Mouse (Mus musculus) liver (tissue): ENCODE measurements at regions not wholly inside any gene's neighbourhood (a gene's known extent, or its start where the extent isn't known, plus 50 kb on each side); places are given as distances from the start of the nearest gene placed in this dataset.
"Not testable (repeated sequence)": the region's sequence is repeated elsewhere in the genome, so short reads cannot be mapped to it uniquely, and the experiment has no call there.

ENCODE experiments used
- DNase-seq: peaks from one replicate; pipeline ENCODE4 v3.0.0-alpha.2; 2020; ENCODE audit warnings: mixed read lengths

DNA sequence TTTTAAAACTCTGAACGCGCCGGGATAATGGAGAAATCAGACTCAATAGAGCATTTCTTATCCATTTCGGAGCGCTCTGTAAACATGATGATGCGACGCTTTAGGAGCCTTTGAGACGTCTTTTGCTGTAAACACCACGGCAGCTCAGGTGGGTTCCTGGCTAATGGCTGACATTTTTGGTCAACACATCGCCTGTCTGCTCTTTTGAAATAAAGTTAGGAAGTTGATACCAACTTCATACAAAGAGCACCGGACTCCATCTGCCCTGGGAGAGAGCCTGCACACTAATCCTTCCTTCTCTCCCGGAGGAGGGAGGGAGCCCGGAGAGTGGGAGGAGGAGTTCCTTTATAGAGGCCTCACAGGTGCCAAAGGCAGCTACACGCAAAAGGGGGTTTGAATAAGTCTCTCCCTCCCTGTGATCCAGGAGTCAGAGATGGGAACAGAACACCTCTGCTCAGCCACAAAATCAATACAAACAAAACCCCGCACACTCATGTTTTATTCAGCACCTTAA lies 63.8 kb upstream of the Srsf6 start:
- no peak for DNase-seq

DNA sequence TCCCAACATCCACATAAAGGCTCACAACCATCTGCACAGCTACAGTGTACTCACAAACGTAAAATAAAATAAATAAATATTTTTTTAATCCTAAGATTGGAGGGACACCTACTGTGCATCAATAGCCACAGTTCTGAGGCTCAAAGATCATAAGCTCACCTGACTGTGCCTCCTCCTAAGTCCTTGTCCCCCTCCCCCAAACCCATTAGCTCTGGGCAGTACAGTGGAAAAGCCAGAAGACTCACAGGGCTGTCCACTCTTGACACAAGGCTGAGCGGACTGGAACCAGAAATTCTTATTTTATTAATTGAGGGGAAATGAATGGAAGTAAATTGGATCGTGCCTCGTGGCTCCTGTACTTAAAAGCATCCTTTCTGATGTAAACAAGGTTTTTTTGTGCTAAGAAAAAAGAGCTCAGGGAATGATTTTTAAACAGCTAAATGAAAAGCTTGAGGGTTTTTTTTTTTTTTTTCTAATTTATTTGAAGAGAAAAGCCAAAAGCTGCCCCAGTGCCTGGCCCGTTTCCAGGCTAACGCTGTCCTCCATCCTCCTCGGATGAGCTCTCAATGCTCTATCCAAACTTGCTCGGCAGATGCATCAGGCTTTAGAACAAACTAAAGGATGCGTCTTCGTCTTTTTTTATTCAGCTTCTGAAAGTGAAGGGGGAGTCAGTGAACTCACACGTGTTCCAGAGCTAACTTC lies 64.6 kb upstream of the Srsf6 start:
- DNase-seq, result no peak

DNA sequence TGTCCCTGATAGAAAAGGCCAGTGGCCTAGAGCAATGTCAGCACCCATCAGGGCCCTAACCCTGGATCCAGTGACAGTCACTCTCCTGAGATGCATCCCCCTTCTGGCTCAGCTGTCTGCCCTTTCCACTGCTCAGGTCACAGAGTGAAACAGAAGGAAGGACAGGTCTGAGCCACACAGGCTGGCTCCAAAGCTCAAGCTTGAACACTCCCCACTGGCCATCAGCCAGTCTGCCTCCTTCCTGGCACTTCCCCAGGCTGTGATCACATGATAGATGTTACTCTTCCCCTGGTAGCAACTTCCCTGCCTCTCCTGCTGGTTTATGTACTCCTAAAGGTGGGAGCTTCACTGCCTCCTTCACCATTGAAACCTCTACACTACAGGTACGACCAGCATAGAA lies 66.8 kb upstream of the Srsf6 start:
- no peak for DNase-seq

DNA sequence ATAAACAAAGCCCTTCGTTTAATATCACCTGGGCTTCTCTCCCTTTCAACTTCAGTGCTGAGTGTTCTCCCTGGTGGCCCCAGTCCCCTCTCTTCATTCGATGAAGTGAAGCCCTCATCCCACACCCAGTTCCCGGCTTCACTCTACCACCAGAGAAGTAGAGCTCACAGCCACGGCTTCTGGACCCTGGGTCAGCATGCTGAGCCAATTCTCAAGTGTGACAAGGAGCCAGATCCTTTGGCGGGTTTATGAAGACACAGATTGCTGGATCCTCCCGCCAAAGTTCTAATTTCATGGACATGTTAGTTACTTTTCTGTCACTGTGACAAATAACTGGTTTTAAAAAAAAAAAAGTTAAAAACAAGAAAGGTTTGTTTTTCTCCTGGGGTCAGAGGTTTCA lies 76.7 kb upstream of the Srsf6 start:
- DNase-seq, result no peak

DNA sequence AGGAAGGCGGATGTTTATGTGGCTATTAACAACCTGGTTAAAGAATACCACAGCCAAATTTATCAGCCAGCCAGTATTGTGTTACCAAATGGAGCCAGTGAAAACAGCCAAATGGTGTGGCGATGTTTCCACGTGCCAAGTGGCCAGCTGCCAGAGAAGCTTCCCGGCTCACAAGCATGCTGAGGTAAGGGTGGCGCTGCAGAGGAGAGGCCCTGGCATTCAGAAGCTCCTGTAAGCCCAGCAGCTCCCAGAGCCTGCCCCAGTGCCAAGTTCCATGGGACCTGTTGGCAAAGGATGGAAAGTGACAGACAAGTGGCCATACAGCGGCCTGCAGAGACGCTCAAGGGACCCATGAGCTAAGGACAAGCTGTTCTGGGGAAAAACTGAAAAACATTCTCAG lies 77.8 kb upstream of the Srsf6 start:
- no peak for DNase-seq

DNA sequence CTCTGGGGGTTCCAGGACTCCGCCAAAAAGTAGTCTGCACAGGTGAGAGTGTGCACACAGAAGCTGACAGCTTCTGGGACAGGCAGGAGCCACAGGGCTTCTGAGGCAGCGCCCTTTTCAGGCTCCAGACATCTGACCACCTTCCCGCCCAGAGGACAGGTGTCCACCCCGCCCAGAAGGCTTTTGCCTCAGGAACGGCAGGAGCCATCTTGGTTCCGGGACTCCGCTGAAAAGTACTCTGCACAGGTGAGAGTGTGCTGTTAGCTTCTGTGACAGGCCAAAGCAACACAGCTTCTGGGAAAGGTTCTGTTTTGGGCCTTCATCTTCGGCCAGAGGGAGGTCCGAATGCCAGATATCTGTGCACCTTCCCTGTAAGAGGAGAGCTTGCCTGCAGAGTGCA lies 89.6 kb upstream of the Srsf6 start:
- not testable (repeated sequence) for DNase-seq

DNA sequence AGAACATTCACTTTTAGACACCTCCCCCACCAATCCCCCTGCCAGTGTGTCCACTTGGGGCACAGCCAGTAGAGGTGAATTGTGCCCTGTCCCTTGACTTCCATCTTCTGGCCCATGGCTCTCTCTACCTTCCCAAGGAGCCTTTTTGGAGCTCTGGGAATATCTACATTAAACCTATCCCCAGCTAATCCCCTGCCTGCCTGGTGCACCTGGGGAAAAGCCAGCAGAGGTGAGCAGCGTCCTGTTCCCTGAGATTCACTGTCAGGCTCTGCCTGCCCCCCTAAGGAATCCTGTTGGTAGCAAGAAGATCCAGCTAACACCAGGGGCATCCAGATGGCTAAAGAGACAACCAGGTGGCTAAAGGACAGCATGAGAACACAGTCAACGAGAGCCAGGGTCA lies 93.6 kb upstream of the Srsf6 start:
- DNase-seq, result no peak

DNA sequence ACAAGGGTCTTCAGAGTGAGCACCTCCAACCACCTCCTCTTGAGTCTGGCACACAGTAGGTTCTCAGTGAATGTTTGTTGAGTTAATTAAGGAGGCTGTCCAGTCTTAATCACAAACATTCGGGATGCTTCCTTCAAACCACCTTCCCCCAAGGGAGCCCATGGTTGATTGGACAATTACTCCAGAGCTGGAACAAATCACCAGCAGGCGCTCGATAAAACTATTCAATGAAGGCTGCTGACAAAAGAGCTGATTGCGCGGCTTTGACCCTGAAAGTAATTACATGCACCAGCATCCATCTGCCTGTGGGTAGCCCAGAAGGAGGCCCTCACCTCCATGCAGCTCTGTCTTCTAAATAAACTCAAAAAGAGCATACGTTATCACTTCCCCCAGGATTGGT lies 97.6 kb upstream of the Srsf6 start:
- DNase-seq, result no peak

DNA sequence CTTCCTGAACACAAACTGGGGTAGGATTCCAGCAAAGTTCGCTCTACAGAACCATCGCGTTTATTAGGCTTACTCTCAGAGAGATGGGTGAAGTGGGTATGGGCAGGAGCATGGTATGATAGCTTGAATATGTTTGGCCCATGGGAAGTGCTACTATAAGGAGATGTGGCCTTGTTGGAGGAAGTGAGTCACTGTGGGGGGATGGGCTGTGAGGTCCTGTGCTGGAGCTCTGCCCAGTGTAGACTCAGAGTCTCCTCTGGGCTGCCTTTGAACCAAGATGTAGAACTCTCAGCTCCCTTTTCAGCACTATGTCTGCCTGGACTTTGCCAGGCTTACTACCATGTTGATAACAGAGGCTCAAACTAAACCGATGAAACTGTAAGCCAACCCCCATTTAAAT lies 112.5 kb upstream of the Srsf6 start:
- peak; percentile 4 for DNase-seq

DNA sequence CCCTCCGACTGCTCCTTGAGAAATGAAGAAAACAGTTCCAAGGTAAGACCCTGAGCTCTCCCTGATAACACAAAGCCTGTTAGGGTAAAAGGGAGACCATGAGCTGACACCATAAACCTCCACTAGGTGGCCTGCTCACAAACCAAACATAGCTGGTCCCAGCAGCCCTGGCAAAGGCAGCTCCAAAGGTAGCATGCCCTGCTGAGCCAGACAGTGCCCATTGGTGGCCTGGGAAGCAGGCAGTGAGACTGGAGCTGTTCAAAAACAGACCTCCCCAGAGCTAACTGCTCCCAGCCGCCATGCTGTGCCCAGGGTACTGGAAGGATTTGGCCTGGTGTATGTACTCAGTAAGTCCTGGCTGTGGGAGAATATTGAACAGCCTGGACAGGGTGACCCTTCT lies 117.1 kb upstream of the Srsf6 start:
- peak; percentile 5 for DNase-seq

DNA sequence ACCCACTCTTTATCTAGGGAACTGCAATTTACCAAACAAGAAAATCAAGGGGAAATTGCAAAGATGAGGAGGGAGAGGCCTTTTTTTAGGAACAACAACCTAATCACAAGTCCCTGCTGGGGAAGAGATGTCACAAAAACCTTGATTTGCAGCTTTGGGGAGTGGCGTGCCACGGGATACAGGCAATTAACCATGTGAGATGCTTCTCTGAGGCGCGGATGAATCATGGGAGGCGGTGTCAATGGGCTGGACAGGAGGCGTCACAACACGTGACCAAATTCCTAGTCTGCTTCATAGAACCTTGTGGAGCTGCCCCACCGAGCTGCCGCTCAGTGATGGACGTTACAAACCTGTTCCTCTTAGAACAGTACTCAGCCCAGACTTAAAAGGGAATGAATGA lies 123.6 kb upstream of the Srsf6 start:
- DNase-seq, result no peak

DNA sequence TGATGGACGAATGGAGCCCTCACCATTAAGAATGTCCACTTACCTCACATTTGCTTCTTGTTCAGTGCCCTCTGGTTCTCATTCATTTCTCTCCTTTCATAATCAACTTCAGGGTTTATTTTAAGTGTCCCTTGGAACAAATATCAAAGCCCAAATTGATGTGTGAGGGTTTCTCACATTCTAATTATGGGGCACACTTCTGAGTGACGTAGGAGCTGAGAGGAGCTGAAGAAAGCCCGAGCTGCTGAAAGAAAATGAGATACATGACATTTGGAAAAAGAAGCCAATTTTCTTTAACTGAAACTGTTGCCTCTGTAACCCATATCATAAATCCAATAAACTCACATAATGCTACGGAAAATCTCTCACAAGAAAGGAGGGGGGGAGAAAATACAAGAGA lies 134.8 kb upstream of the Srsf6 start:
- no peak for DNase-seq

DNA sequence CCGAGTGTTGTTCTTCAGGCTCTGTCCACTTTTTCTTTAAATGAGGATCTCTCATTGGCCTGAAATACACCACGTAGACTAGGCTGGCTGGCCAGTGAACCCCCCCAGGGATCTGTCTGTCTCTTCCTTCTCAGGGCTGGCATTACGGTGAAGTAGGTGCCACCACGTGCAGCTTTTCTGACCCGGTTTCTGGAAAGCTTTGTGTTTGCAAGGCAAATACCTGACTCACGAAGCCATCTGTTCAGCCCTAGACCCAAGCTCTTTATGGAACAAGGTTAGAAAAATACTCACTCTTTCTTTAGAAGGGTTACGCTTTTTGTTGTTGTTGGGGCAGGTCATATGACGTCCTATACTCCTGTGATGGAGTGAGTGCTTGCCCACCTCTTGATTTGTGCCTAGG lies 133.3 kb upstream of the Ptprt start:
- DNase-seq, result no peak

DNA sequence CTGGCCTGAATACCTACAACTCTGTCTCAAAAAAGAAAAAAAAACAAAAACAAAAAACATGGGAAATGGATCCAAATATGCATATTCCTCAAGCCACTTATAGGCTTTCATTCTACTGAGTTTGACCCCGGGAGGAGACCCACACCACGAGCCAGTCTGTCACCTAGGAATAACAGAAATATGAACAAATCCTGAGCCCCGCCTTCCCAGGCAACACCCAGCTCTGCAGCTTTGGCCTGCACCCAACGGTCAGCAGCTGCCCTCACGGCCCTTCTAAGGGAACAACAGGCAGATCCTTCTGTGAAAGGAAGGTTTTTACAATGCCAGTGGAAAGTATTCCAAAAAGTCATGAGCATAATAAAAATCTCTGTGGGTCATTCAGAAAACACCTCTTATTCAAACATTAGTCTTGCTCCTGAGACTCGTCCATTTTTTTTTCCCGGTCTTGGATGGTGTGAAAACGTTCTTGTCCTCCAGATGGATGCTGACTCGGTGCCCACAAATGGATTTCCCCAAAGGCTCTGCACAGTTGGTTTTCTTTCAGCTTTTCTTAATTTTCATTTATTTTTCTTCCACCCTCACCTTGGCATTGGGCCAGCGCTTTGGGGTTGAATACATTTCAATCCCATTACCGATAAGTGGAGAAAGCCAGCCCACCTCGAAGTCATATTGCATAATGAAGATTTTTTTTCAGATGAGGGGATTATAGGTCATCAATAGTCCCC lies 130.6 kb upstream of the Ptprt start:
- DNase-seq, result no peak

DNA sequence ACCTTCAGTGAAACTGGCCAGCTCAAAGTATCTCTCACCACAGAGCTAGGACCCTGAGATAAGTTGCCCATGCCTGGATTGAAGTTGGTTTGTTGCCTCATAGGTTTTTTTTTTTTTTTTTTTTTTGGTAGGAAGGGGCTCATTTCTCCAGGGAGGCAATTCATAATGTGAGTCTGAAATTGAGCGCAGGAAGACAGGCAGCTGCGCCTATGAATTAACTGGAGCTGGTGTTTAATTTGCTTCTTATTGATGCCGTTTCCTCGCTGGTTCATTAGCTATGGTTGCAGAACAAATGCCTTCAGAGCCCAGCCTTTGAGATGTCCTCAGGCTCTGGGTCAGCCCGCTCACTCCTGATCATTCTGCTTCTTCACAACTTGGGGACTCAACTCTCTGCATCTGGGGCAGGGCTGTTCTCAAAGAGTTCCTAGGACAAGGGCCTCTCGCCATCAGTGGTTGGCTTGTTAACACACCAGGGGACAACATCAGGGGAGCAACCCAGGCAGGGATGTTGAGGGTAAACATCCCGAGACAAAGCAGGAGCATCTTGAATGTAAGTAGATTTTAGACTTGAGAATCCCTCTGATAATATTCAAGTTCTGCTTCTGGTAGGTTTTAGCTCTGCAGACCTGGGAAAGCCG lies 123.3 kb upstream of the Ptprt start:
- DNase-seq, result no peak

DNA sequence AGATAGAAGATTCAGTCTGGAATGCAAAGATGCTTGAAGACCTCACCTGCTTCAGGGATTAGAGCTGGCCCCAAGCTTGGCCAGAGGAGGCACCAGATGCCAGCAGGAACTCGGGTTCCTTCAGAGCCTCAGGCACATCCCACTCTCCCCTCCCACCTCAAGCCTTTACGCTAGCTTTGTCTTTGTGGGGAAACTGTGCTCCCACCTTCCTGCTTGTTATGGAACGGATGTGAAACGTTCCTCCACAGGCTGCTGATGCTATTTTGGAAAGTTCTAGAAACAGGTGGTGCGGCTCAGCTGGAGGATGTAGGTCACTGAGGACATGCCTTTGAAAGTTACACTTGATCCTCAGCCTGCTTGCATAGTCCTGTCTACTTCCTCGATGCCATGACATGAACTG lies 120.7 kb upstream of the Ptprt start:
- DNase-seq, result no peak

DNA sequence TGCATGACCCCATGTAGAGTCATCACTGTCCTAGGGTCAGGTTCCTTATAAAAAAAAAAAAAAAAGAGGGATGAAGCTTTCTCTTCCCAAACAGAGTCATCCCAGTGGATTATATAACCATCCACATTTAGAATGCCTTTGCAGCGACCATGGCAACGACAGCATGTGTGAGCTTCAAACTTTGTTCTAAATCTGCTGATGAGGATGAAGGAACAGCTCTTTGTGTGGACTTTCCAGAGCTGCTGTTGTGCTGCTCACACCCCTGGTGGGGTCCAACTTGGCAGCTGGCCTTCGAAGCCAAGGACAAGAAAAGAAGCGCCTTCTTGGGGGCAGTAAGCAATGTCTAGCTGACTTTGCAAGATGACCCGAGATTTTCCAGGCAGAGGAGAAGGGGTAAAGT lies 115.6 kb upstream of the Ptprt start:
- no peak for DNase-seq

DNA sequence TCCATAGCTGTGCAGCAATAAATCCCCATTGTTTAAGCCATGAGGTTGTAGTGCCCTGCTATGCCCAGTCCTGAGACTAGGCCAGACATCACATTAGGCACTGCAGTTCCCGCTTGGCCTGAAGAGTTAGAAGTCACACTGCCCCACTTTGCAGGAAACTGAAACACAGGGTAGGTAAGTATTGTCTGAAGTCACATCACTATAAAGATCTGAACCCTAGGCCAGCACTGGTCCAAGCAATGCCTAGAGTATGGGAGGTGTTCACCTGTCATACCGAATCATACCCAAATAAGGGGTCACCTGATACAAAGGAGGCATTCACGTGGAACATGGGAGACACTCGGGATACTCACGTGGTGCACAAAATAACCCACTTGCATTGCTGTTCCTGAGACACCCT lies 111.6 kb upstream of the Ptprt start:
- no peak for DNase-seq

DNA sequence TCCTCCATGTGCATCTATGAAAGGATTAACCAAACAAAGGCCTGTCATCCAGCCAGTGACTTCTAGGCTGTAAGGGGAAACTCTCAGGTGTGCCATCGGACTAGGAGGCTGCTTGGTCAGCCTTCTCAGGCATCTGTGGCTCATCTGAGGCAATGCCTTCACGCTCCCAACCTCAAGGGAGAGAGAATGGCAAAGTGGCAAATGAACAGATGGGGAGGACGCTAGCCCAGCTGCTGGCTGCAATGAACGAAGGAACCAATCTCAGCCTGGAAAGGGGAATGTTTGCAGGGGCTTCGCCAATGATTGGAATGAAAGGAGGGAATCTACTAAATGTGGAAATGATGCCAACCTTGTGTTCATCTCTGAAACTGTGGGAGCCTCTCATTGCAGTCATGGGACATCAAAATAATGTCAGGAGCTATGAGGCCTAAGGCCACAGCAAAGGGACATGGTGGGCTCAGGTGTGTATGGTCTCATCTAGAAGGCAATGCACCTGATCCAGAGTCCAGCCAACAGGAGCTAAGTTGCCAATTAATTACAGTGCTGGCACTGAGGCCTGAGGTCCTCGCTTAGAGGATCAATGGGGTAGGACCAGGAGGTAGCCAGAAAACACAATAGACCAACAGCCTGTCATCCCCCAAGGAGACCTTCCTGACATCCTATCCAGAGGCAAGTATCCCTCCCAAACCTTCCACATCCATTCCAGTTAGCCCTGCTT lies 108.9 kb upstream of the Ptprt start:
- DNase-seq, result no peak

DNA sequence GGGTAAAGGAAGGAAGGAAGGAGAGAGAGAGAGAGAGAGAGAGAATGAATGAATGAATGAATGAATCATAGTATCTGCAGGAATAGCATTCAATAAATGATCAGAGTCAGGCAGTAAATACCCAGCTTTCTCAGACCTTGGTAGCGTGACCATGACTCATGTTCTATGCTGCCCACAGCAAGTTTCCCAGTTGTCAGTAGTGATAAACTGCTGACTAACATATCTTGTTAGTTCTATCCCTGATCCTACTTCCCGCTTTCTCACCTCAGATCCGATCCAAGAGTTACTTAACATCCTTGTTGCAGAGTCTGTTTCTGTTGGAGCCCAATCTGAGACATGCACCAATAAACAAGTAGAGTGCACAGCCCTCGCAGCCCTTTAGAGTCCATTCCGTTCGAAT lies 103.1 kb upstream of the Ptprt start:
- no peak for DNase-seq

DNA sequence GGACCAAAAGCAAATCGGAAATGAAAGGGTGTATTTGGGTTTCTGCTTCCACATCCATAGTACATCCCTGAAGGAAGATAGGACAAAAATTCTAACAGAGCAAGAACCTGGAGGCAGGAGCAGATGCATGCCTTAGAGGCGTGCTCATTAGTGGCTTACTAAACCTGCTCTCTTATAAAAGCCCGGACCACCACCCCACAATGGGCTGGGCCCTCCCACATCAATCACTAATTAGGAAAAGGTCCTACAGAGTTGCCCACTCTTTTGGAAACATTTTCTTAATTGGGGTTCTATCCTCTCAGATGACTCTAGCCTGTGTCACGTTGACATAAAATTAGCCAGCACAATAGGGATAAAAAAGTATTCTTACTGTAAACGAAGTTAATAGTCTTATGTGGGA lies 79.6 kb upstream of the Ptprt start:
- no peak for DNase-seq

DNA sequence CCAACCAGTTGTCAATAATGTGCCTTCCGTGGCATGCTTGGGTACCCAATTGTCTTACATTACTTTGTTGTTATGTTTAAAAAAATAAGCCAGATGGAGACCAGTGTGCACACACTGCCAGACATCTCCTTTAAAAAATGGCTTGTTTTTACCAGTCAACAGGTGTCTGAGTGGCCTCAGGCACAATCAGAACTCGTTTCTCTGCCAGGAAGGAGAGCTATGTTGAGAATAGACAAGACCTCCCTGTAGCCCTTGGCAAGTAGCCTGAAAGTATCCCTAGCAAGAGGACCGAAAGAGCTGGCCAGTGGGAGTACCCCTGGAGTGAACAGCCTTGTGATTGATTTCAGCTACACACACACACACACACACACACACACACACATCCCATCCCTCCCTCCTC lies 74.8 kb upstream of the Ptprt start:
- no peak for DNase-seq

DNA sequence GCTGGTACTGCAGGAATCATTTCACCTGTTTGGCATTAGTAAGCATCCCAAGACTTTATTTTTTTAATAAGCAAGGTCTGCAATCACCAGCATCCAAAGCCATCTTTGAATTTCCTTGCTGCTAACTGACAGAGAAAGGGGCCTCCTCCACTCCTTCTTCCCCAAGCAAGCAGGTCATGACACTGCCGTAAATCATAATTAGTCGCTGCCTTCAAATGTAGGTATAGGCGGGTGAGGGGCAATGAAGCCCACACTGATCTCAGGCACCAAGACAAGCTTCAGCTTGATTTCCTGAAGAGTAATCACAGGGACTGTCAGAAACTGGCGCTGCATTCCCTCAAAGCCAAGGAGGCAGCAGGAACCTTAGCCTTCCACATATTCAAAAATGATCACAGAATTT lies 73.3 kb upstream of the Ptprt start:
- DNase-seq, result no peak

DNA sequence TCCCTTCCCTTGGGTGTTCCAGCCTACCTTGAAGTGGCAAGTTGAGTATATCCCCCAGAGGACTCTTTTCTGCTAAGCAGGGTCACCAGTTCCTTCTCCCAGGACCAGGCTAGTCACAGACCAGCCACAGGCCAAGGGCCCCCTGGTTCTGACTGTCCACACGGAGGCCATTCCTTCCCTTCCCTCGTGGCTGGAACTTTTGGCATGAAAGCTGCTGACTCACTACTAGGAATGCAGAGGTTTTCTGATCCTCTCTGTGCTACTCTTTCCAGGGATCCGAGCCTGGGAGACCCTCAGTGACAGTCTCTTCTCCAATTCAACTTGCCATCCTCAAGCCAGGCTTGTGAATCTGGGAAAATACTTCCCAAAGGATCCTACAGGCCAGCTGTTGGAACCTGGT lies 59.1 kb upstream of the Ptprt start:
- no peak for DNase-seq
